In genomic region chr6:120493374-120494181, GRCm38 (mm10) we compare ENCODE assay signal across 9 mouse cellular contexts. TPM values are rescaled to one million over a fixed set of nuclear protein-coding genes. Genes with fewer than 3 reads are reported as not detected.
DNase-seq lines count a peak whose midpoint lies in the region; ATAC-seq and TF ChIP-seq lines count a peak whose summit lies in the region.
"Had no signal": no experiment of that assay in that cellular context is flagged by ENCODE, and none has a peak within 500 bp of the region (broad histone marks: within the 10 kb centered on the region; RNA-seq: fewer than 3 reads in every experiment).

Tmem121b (minus strand) TSS chr6:120493807.

- peak within 1 kb of the TSS; percentile 75 for H3K4me3 ChIP-seq in gastrocnemius, adult 2 months
- peak within 1 kb of the TSS; percentile 72 for H3K4me3 ChIP-seq in forebrain, embryonic 14.5 days (ENCODE audit: low read depth, low read length)
- peak within 1 kb of the TSS; percentile 77 for H3K4me3 ChIP-seq in hindbrain, postnatal 0 days (ENCODE audit: low read length)
- H3K4me3 ChIP-seq in midbrain, embryonic 12.5 days: peak within 1 kb of the TSS; percentile 79

- H3K27ac ChIP-seq in gastrocnemius, adult 2 months: no peak within 1 kb of the TSS
- peak within 1 kb of the TSS; percentile 93 for H3K27ac ChIP-seq in forebrain, embryonic 14.5 days (ENCODE audit: low read depth, low read length)
- H3K27ac ChIP-seq in hindbrain, postnatal 0 days: peak within 1 kb of the TSS; percentile 90
- peak within 1 kb of the TSS; percentile 97 for H3K27ac ChIP-seq in midbrain, embryonic 12.5 days (replicated peaks)

- TF ChIP-seq CTCF in gastrocnemius, adult 2 months (IDR thresholded peaks at IDR 0.05): no peak
- no peak for TF ChIP-seq CTCF in hindbrain, postnatal 0 days (IDR thresholded peaks at IDR 0.05; ENCODE audit: low read depth)

- under 1% methylated on average over 58 of the region's 84 CpGs for WGBS in forebrain, embryonic 14.5 days
- 1% methylated on average over 42 of the region's 84 CpGs for WGBS in hindbrain, postnatal 0 days
- whole genome bisulfite sequencing in midbrain, embryonic 12.5 days: under 1% methylated on average over 46 of the region's 84 CpGs

- peak within 1 kb of the TSS; percentile 84 for H3K9ac ChIP-seq in forebrain, embryonic 14.5 days (ENCODE audit: low read length)
- peak within 1 kb of the TSS; percentile 84 for H3K9ac ChIP-seq in hindbrain, postnatal 0 days (replicated peaks; ENCODE audit: low read length)
- H3K9ac ChIP-seq in midbrain, embryonic 12.5 days (replicated peaks): peak within 1 kb of the TSS; percentile 87

- DNase-seq in gastrocnemius, adult 2 months: peak; percentile 49
- no peak for DNase-seq in gastrocnemius, postnatal 36 days
- peak; percentile 93 for DNase-seq in forebrain, embryonic 14.5 days (ENCODE audit: low spot score)
- peak; percentile 89 for DNase-seq in hindbrain, postnatal 0 days (ENCODE audit: low spot score)
- DNase-seq in left cerebral cortex, postnatal 4 days: peak; percentile 89
- DNase-seq in splenic B cell, adult 2 months (ENCODE audit: low read depth, low spot score): peak; percentile 41

- peak within 1 kb of the TSS; percentile 71 for H3K4me2 ChIP-seq in forebrain, embryonic 14.5 days (ENCODE audit: low read length)
- peak within 1 kb of the TSS; percentile 67 for H3K4me2 ChIP-seq in hindbrain, postnatal 0 days (ENCODE audit: low read depth, low read length)
- H3K4me2 ChIP-seq in midbrain, embryonic 12.5 days (replicated peaks): peak within 1 kb of the TSS; percentile 79

- intact Hi-C loops in gastrocnemius, adult 2 months (cut with DNase I): no loop called here
- intact Hi-C loops in gastrocnemius, postnatal 36 days (cut with DNase I): loop anchor here (5.0 kb wide), 1 partner anchor 71 kb away; no protein-coding TSS in a partner anchor
- intact Hi-C loops in left cerebral cortex, postnatal 4 days (cut with DNase I): no loop called here

- H3K27me3 ChIP-seq in forebrain, embryonic 14.5 days (replicated peaks; ENCODE audit: control insufficient read depth, insufficient read depth, low read length): peaks cover 5% of the 10 kb centered on the region; the same call in 1 of the 2 replicates
- no peaks in the 10 kb centered on the region for H3K27me3 ChIP-seq in hindbrain, postnatal 0 days (ENCODE audit: insufficient read depth, low read length)
- H3K27me3 ChIP-seq in midbrain, embryonic 12.5 days: peaks cover 26% of the 10 kb centered on the region
- H3K27me3 ChIP-seq in splenic B cell, adult 2 months (ENCODE audit: control insufficient read depth, insufficient read depth, low read length, poor library complexity, severe bottlenecking): no peaks in the 10 kb centered on the region; the same call in 1 of the 2 replicates

- H3K36me3 ChIP-seq in forebrain, embryonic 14.5 days (ENCODE audit: control insufficient read depth, insufficient read depth, low read length): no peaks in the 10 kb centered on the region
- no peaks in the 10 kb centered on the region for H3K36me3 ChIP-seq in hindbrain, postnatal 0 days (ENCODE audit: insufficient read depth, low read length)
- H3K36me3 ChIP-seq in midbrain, embryonic 12.5 days: no peaks in the 10 kb centered on the region
- no peaks in the 10 kb centered on the region for H3K36me3 ChIP-seq in splenic B cell, adult 2 months (ENCODE audit: control insufficient read depth, insufficient read depth, low read length, poor library complexity, severe bottlenecking)

- ATAC-seq in cerebellum, adult (ENCODE audit: insufficient number of reproducible peaks, low FRiP score, low TSS enrichment): peak; percentile 57
- peak; percentile 92 for ATAC-seq in forebrain, embryonic 14.5 days
- peak; percentile 80 for ATAC-seq in hindbrain, postnatal 0 days
- ATAC-seq in midbrain, embryonic 12.5 days (ENCODE audit: low FRiP score, low read depth): peak; percentile 88

- H3K4me1 ChIP-seq in forebrain, embryonic 14.5 days (ENCODE audit: control insufficient read depth, insufficient read depth, low read length): peaks cover 26% of the 10 kb centered on the region
- H3K4me1 ChIP-seq in hindbrain, postnatal 0 days (ENCODE audit: insufficient read depth, low read length): peaks cover 23% of the 10 kb centered on the region
- peaks cover 40% of the 10 kb centered on the region for H3K4me1 ChIP-seq in midbrain, embryonic 12.5 days

- no peaks in the 10 kb centered on the region for H3K9me3 ChIP-seq in forebrain, embryonic 14.5 days (replicated peaks; ENCODE audit: control insufficient read depth, low read length)
- H3K9me3 ChIP-seq in hindbrain, postnatal 0 days (ENCODE audit: low read length): no peaks in the 10 kb centered on the region
- no peaks in the 10 kb centered on the region for H3K9me3 ChIP-seq in midbrain, embryonic 12.5 days

RNA-seq across cellular contexts. Expression of gene Tmem121b, which starts in this region (rescaled TPM):
- total RNA-seq in gastrocnemius, adult 2 months (2021): not detected
- total RNA-seq in gastrocnemius, postnatal 36 days (2021): not detected
- 3.0 and 3.5 TPM in 2 replicates for polyA plus RNA-seq in forebrain, embryonic 14.5 days (2014; fragmentation: Nextera tagmentation; extraction: Ambion mirVana)
- total RNA-seq in hindbrain, postnatal 0 days (2014; rRNA removed): 25.9 and 31.9 TPM in 2 replicates
- polyA plus RNA-seq in hindbrain, postnatal 0 days (2015; fragmentation: Nextera tagmentation; extraction: Ambion mirVana): 2.3 and 2.5 TPM in 2 replicates
- total RNA-seq in left cerebral cortex, postnatal 4 days (2021): 10 to 100 TPM; 28.9 to 29.6 TPM
- polyA plus RNA-seq in midbrain, embryonic 12.5 days (2016; fragmentation: Nextera tagmentation; extraction: Ambion mirVana): 2.5 and 3.0 TPM in 2 replicates
- total RNA-seq: neutrophil, adult 5-6 weeks had no signal

Comparison
In these comparisons a context has a peak if more than half of its experiments do, and no peak if none do; other contexts are left out.
1. RNA of gene Tmem121b (total RNA-seq): 28.9 to 29.6 TPM in left cerebral cortex, postnatal 4 days and 25.9 to 31.9 TPM in hindbrain, postnatal 0 days; not detected in gastrocnemius, adult 2 months and not detected in gastrocnemius, postnatal 36 days; every median in the first group is over 10 times any median in the second.
2. Peak in DNase-seq and H3K4me3 ChIP-seq in gastrocnemius, adult 2 months; RNA of the gene not detected or under 1 TPM.
3. DNase-seq: peak in forebrain, embryonic 14.5 days (single experiment), hindbrain, postnatal 0 days (single experiment), left cerebral cortex, postnatal 4 days (single experiment) and splenic B cell, adult 2 months (single experiment); none in gastrocnemius, postnatal 36 days (0 of 2).
4. Peak in every context shown above with its lines, with median percentiles within 50 percentile points of each other: H3K4me3 ChIP-seq, ATAC-seq, H3K4me2 ChIP-seq and H3K9ac ChIP-seq.